Mouse (Mus musculus) bone marrow, adult 2 months (tissue): ENCODE measurements around the gene Tspear.
"Not testable (repeated sequence)": the region's sequence is repeated elsewhere in the genome, so short reads cannot be mapped to it uniquely, and the experiment has no call there.

Experiments used
- CTCF ChIP-seq: fragments of 200-500 bp; IDR thresholded peaks from 2 replicates; pipeline ENCODE4 v1.5.1; 2011; ENCODE audit warnings: low read length, control low read depth; ENCODE audit not compliant: control insufficient read depth, insufficient read depth
- POLR2A ChIP-seq: fragments of 200-500 bp; IDR thresholded peaks from 2 replicates; pipeline ENCODE4 v1.6.1; 2011; ENCODE audit warnings: low read depth, mild to moderate bottlenecking, control low read depth, low read length, borderline replicate concordance; ENCODE audit not compliant: control insufficient read depth

GRCm38 (mm10) chr10:77771225-77771624, 84.9 kb downstream of the Tspear start, which contains the start of gene Gm3238:
- TF ChIP-seq CTCF, POLR2A: not testable (repeated sequence)
